Mouse (Mus musculus) brain, embryonic 14.5 days (tissue): ENCODE data around the gene AK157302.

ENCODE experiments used
- CTCF ChIP-seq: fragments of 200-500 bp; IDR thresholded peaks from 2 replicates; pipeline ENCODE4 v1.5.1; 2012; ENCODE audit warnings: inconsistent platforms, mild to moderate bottlenecking, moderate library complexity, borderline replicate concordance; ENCODE audit not compliant: insufficient read depth, insufficient read length; ENCODE audit errors: extremely low read depth
- POLR2A ChIP-seq: fragments of 200-500 bp; IDR thresholded peaks from 2 replicates; pipeline ENCODE4 v1.6.1; 2012; ENCODE audit warnings: mild to moderate bottlenecking, inconsistent platforms, borderline replicate concordance; ENCODE audit not compliant: poor library complexity, insufficient read depth, insufficient read length, severe bottlenecking; ENCODE audit errors: extremely low read depth

DNA sequence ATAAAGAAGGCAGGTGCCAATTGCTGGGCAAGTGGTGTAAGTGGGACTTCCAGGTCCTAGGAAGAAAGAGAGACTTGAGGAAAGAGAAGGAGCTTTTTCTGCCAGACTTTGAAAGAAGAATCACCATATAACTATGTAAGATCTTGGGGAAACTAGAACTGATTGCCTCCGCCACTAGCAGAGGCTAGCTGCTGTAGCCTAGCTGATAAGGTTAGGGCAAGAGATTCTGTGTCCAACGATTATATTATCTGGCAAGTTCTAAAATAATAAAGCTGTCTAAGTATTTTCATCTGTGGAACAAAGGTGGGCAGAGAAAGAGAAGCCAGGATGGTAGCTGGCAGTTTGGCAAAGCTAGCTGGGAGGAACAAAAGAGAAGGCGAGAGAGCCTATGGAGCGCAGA, 22.6 kb upstream of the AK157302 start:
- TF ChIP-seq CTCF (no peak), POLR2A (no peak)
